Mouse (Mus musculus) C2C12 (cell line): ENCODE data around the gene Gm20388. TPM values are rescaled to one million over a fixed set of nuclear protein-coding genes. Genes with fewer than 3 reads are reported as not detected.

Experiments
- H3K27me3 ChIP-seq: one replicate; pipeline ENCODE4 v1.6.1; 2011; ENCODE audit not compliant: control insufficient read depth, insufficient read depth, insufficient read length
- H3K36me3 ChIP-seq: one replicate; pipeline ENCODE4 v1.6.1; 2011; ENCODE audit not compliant: control insufficient read depth, insufficient read depth
- H3K4me3 ChIP-seq: one replicate; pipeline ENCODE4 v1.5.1; 2011; ENCODE audit warnings: mild to moderate bottlenecking, control low read depth; ENCODE audit not compliant: poor library complexity, insufficient read depth, severe bottlenecking
- H3K79me2 ChIP-seq: one replicate; pipeline ENCODE4 v1.6.1; 2011; ENCODE audit not compliant: control insufficient read depth, insufficient read depth
- H3K79me3 ChIP-seq: one replicate; pipeline ENCODE4 v1.6.1; 2011; ENCODE audit warnings: low read depth, control low read depth
- H3ac ChIP-seq: one replicate; pipeline ENCODE3; 2011; ENCODE audit warnings: low read depth; ENCODE audit not compliant: control insufficient read depth, insufficient read length
- CEBPB ChIP-seq: IDR thresholded peaks from one replicate; pipeline ENCODE4 v1.6.1; 2011; ENCODE audit warnings: low read depth, mild to moderate bottlenecking, control low read depth, moderate library complexity
- CTCF ChIP-seq: IDR thresholded peaks from one replicate; pipeline ENCODE4 v1.5.1; 2011; ENCODE audit not compliant: control insufficient read depth, insufficient read depth, insufficient read length
- FOSL1 ChIP-seq: IDR thresholded peaks from one replicate; pipeline ENCODE4 v1.8.0; 2011; ENCODE audit warnings: mild to moderate bottlenecking, low read length; ENCODE audit not compliant: poor library complexity, insufficient read depth, severe bottlenecking
- MAX ChIP-seq: IDR thresholded peaks from one replicate; pipeline ENCODE4 v1.6.1; 2011; ENCODE audit warnings: mild to moderate bottlenecking, control low read depth
- MYOD1 ChIP-seq: IDR thresholded peaks from one replicate; pipeline ENCODE4 v1.6.1; 2011; ENCODE audit warnings: low read depth; ENCODE audit not compliant: control insufficient read depth, insufficient read length
- MYOG ChIP-seq: IDR thresholded peaks from one replicate; pipeline ENCODE4 v1.6.1; 2011; ENCODE audit not compliant: control insufficient read depth, insufficient read length; ENCODE audit errors: extremely low read depth
- USF1 ChIP-seq: IDR thresholded peaks from one replicate; pipeline ENCODE4 v1.6.1; 2011; ENCODE audit warnings: low read depth, mild to moderate bottlenecking, control low read depth, moderate library complexity
- polyA plus RNA-seq: library from polyadenylated mRNA; unstranded; fragments of >200 nt; fragmentation: generic; extraction: Trizol; gene quantifications from one replicate; pipeline ENCODE4 v1.2.1, GENCODE M21; 2012; ENCODE audit warnings: missing spikeins

Gm20388 gene
- polyA plus RNA-seq, 1 experiment = 15.0 TPM

DNA sequence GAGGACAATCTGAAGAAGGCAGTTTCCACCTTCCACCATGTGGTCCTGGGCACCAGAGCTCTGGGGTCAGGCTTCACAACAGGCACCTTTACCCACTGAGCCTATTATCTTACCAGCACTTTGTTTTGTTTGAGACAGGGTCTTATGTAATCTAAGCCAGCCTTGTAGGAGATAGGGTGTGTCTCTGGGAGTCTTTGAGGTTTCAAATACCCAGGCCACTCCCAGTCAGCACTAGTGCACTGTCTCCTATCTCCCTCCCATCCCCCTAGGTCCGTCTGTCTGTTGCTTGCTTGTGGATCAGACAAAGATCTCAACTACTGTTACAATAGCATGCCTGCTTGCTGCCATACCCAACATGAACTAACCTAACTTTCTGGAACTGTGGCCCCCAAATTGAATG, 3050.3 kb downstream of the Gm20388 start:
- Histone ChIP-seq H3K27me3 (no peaks in the 10 kb centered on the region), H3K36me3 (peaks cover 10% of the 10 kb centered on the region), H3K4me3 (no peak overlapping the region), H3K79me3 (peaks cover 96% of the 10 kb centered on the region), H3K79me2 (peaks cover 100% of the 10 kb centered on the region), H3ac (no peak overlapping the region)
- TF ChIP-seq MYOG (no peak), USF1 (no peak), MAX (no peak), FOSL1 (no peak), CEBPB (no peak), CTCF (no peak), MYOD1 (no peak)

GRCm38 (mm10) chr8:122961458-122961857, 3050.8 kb downstream of the Gm20388 start:
- Histone ChIP-seq H3ac (no peak overlapping the region), H3K4me3 (no peak overlapping the region), H3K79me2 (peaks cover 100% of the 10 kb centered on the region), H3K27me3 (no peaks in the 10 kb centered on the region), H3K36me3 (peaks cover 10% of the 10 kb centered on the region), H3K79me3 (peaks cover 96% of the 10 kb centered on the region)
- TF ChIP-seq CTCF (no peak), CEBPB (no peak), FOSL1 (no peak), USF1 (peak; percentile 17)

DNA sequence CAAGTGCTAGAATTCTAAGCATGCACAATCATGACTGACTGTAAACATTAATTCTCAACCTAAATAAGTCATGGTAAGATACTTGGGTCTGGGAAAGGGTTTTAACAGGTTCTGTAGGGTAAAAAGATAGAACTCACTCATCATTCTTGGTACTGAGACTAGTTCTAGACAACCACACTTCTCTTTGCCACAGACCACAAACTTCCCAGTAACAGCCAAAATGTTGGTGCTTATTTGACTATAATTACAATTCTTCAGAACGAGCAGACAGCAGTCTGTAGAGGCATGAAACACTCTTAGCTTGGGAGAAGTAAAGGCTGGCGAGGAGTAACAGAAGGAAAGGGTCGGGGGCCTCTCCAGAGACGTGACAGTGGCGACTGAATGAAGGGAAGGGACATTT, 3051.4 kb downstream of the Gm20388 start:
- Histone ChIP-seq H3K36me3 (peaks cover 10% of the 10 kb centered on the region), H3ac (no peak overlapping the region), H3K79me3 (peaks cover 96% of the 10 kb centered on the region), H3K27me3 (no peaks in the 10 kb centered on the region), H3K79me2 (peaks cover 100% of the 10 kb centered on the region), H3K4me3 (no peak overlapping the region)
- TF ChIP-seq CTCF (no peak), MYOD1 (no peak), MAX (no peak), MYOG (no peak), CEBPB (no peak), FOSL1 (no peak), USF1 (no peak)

DNA sequence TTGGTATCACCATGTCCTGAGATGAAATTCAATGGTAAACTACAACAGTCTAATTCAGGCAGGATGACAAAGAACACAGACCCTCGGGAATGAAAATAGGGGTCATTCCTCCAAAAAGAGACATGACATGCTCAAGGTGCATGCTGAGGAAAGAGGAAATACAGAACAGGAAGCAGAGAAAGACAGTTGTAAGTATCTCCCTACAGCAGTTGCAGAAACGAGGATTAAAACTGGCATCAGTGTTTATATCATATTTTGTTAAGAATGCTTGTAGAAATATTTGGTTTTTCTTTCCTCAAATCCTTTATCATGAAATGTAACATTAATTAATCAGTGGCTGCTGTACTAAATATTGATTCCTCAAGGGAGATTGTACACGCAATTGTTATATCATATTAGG, 3056.0 kb downstream of the Gm20388 start:
- peaks cover 95% of the 10 kb centered on the region for H3K79me3 ChIP-seq
- no peak overlapping the region for H3K4me3 ChIP-seq
- H3K79me2 ChIP-seq = peaks cover 100% of the 10 kb centered on the region
- H3ac ChIP-seq = no peak overlapping the region
- H3K36me3 ChIP-seq = peaks cover 31% of the 10 kb centered on the region
- TF ChIP-seq CEBPB (no peak), MAX (no peak), FOSL1 (no peak), USF1 (no peak), MYOD1 (no peak)
- no peaks in the 10 kb centered on the region for H3K27me3 ChIP-seq

DNA sequence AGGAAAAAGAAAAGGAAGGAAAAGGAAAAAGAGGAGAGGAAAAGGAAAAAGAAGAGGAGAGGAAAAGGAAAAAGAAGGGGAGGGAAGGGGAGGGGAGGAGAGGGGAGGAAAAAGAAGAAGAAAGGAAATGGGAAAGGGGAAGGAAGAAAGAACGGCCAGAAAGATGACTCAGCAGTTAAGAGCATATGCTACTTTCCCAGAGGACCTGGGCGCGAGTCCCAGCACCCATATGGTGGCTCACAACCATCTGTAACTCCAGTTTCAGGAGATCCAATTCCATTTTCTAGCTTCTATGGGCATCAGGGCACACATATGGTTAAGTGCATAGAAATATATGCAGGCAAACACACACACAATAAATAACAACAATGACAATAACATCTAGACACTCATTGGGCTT, 3057.5 kb downstream of the Gm20388 start:
- Histone ChIP-seq H3K4me3 (no peak overlapping the region), H3K27me3 (no peaks in the 10 kb centered on the region), H3K36me3 (peaks cover 36% of the 10 kb centered on the region), H3ac (no peak overlapping the region), H3K79me2 (peaks cover 100% of the 10 kb centered on the region), H3K79me3 (peaks cover 94% of the 10 kb centered on the region)
- TF ChIP-seq MYOG (no peak), MAX (no peak), MYOD1 (no peak), CEBPB (no peak), FOSL1 (no peak), CTCF (no peak), USF1 (no peak)

DNA sequence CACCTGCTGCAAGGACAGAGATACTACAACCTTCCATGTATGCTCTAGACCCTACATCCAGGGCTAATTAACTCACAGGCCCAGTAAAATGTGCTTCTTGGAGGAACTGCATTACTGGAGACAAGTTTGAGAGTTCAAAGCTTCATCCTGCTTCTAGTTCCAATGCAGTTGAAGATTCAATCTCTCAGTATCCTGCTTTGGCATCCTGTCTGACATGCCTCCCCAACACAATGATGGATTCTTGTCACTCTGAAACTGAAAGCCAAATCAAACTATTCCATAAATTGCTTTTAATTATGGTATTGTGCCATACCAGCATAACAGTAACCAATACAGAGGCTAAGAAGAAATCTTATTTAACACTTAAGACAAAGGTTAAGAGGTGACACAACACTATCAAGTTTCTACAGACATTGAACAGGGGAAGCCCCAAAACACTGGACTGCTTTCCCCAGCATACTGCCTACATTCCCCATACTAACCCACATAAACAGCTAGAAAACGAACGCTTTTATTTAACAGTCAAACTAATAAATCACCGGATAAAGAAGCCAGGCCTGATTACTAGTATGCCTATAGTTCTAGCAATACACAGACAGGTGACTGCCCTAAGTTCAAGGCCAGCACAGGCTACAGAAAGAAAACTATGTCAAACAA, 3059.5 kb downstream of the Gm20388 start:
- Histone ChIP-seq H3K79me2 (peaks cover 100% of the 10 kb centered on the region), H3K27me3 (no peaks in the 10 kb centered on the region), H3K36me3 (peaks cover 38% of the 10 kb centered on the region), H3K79me3 (peaks cover 94% of the 10 kb centered on the region), H3K4me3 (no peak overlapping the region), H3ac (no peak overlapping the region)
- TF ChIP-seq CTCF (no peak), MYOG (no peak), MYOD1 (no peak), FOSL1 (no peak), MAX (no peak), USF1 (no peak), CEBPB (no peak)
